Mouse (Mus musculus): Measurements from ENCODE around the gene Mtmr10. TPM values are rescaled to one million over a fixed set of nuclear protein-coding genes. Genes with fewer than 3 reads are reported as not detected.
A peak's percentile ranks its signal among the peaks of the same experiment; 100 is the strongest.

Gene Mtmr10
- polyA plus RNA-seq, 1 experiment from 2014 or later: 14.3 TPM

- Histone ChIP-seq H3K4me3 (ENCODE audit: low read depth, low read length) (no peak overlapping the region), H3K27me3 (replicated peaks; ENCODE audit: control insufficient read depth, insufficient read depth, low read length) (no peaks in the 10 kb centered on the region), H3K27ac (replicated peaks; ENCODE audit: low read depth, low read length) (no peak overlapping the region), H3K9me3 (ENCODE audit: control insufficient read depth, low read length) (no peaks in the 10 kb centered on the region), H3K4me2 (ENCODE audit: low read depth, low read length) (no peak overlapping the region), H3K36me3 (ENCODE audit: control insufficient read depth, insufficient read depth, low read length) (peaks cover 72% of the 10 kb centered on the region), H3K9ac (ENCODE audit: low read depth, low read length) (no peak overlapping the region), H3K4me1 (ENCODE audit: control insufficient read depth, insufficient read depth, low read length) (no peaks in the 10 kb centered on the region)
- 85% methylated on average over 15 of the region's 15 CpGs for WGBS
- ATAC-seq (ENCODE audit: low read depth): no peak
- no peak for DNase-seq (ENCODE audit: low spot score)
Measured at GRCm38 (mm10) chr7:64349147-64349861, 61.9 kb downstream of the Mtmr10 start.

GRCm38 (mm10) chr7:64351087-64351486 lies 63.6 kb downstream of the Mtmr10 start:
- Histone ChIP-seq H3K9ac (ENCODE audit: low read depth, low read length) (no peak overlapping the region), H3K4me1 (ENCODE audit: control insufficient read depth, insufficient read depth, low read length) (no peaks in the 10 kb centered on the region), H3K9me3 (ENCODE audit: control insufficient read depth, low read length) (no peaks in the 10 kb centered on the region), H3K27ac (replicated peaks; ENCODE audit: low read depth, low read length) (no peak overlapping the region), H3K4me2 (ENCODE audit: low read depth, low read length) (no peak overlapping the region), H3K36me3 (ENCODE audit: control insufficient read depth, insufficient read depth, low read length) (peaks cover 71% of the 10 kb centered on the region), H3K27me3 (replicated peaks; ENCODE audit: control insufficient read depth, insufficient read depth, low read length) (no peaks in the 10 kb centered on the region), H3K4me3 (ENCODE audit: low read depth, low read length) (no peak overlapping the region)
- 59% methylated on average over 4 of the region's 4 CpGs for WGBS
- DNase-seq (ENCODE audit: low spot score) (no peak), ATAC-seq (ENCODE audit: low read depth) (no peak)

GRCm38 (mm10) chr7:64354206-64354605 lies 66.8 kb downstream of the Mtmr10 start:
- no peaks in the 10 kb centered on the region for H3K4me1 ChIP-seq (ENCODE audit: control insufficient read depth, insufficient read depth, low read length)
- H3K4me2 ChIP-seq (ENCODE audit: low read depth, low read length): no peak overlapping the region
- no peaks in the 10 kb centered on the region for H3K27me3 ChIP-seq (replicated peaks; ENCODE audit: control insufficient read depth, insufficient read depth, low read length)
- H3K4me3 ChIP-seq (ENCODE audit: low read depth, low read length): no peak overlapping the region
- H3K27ac ChIP-seq (replicated peaks; ENCODE audit: low read depth, low read length): no peak overlapping the region
- H3K36me3 ChIP-seq (ENCODE audit: control insufficient read depth, insufficient read depth, low read length): peaks cover 67% of the 10 kb centered on the region
- H3K9ac ChIP-seq (ENCODE audit: low read depth, low read length): no peak overlapping the region
- no peaks in the 10 kb centered on the region for H3K9me3 ChIP-seq (ENCODE audit: control insufficient read depth, low read length)
- no peak for DNase-seq (ENCODE audit: low spot score)
- WGBS: 76% methylated on average over 13 of the region's 14 CpGs
- no peak for ATAC-seq (ENCODE audit: low read depth)

GRCm38 (mm10) chr7:64356661-64357060 lies 69.2 kb downstream of the Mtmr10 start:
- Histone ChIP-seq H3K27ac (replicated peaks; ENCODE audit: low read depth, low read length) (no peak overlapping the region), H3K4me3 (ENCODE audit: low read depth, low read length) (no peak overlapping the region), H3K9me3 (ENCODE audit: control insufficient read depth, low read length) (no peaks in the 10 kb centered on the region), H3K4me1 (ENCODE audit: control insufficient read depth, insufficient read depth, low read length) (no peaks in the 10 kb centered on the region), H3K36me3 (ENCODE audit: control insufficient read depth, insufficient read depth, low read length) (peaks cover 71% of the 10 kb centered on the region), H3K4me2 (ENCODE audit: low read depth, low read length) (no peak overlapping the region), H3K27me3 (replicated peaks; ENCODE audit: control insufficient read depth, insufficient read depth, low read length) (no peaks in the 10 kb centered on the region), H3K9ac (ENCODE audit: low read depth, low read length) (no peak overlapping the region)
- DNase-seq (ENCODE audit: low spot score) (no peak), ATAC-seq (ENCODE audit: low read depth) (no peak)
- 94% methylated on average over 5 of the region's 5 CpGs for WGBS

DNA sequence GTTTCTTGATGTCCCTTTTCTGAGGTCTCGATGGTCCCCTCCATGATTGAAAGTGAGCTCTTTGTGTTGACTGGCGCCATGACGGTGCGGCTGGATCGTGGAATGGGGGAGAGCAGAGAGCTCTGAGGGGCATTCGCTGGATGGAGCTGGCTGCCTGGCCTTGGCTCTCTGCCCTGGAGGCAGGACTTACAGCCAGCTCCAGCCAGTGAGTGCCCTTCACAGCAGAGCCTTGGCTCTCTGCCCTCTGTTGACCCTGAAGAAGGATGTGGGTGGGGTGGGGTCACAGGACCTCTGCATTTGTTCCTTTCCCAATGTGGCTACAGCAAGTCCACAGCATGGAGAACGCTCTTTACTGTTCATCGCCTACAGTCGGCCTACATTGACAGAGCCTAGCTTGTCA lies 70.0 kb downstream of the Mtmr10 start:
- H3K36me3 ChIP-seq (ENCODE audit: control insufficient read depth, insufficient read depth, low read length): peaks cover 71% of the 10 kb centered on the region
- H3K4me3 ChIP-seq (ENCODE audit: low read depth, low read length): no peak overlapping the region
- H3K4me1 ChIP-seq (ENCODE audit: control insufficient read depth, insufficient read depth, low read length): no peaks in the 10 kb centered on the region
- DNase-seq (ENCODE audit: low spot score) (no peak), ATAC-seq (ENCODE audit: low read depth) (no peak)
- H3K9me3 ChIP-seq (ENCODE audit: control insufficient read depth, low read length): no peaks in the 10 kb centered on the region
- no peak overlapping the region for H3K4me2 ChIP-seq (ENCODE audit: low read depth, low read length)
- no peak overlapping the region for H3K27ac ChIP-seq (replicated peaks; ENCODE audit: low read depth, low read length)
- H3K9ac ChIP-seq (ENCODE audit: low read depth, low read length): no peak overlapping the region
- WGBS: 88% methylated on average over 9 of the region's 9 CpGs
- no peaks in the 10 kb centered on the region for H3K27me3 ChIP-seq (replicated peaks; ENCODE audit: control insufficient read depth, insufficient read depth, low read length)

DNA sequence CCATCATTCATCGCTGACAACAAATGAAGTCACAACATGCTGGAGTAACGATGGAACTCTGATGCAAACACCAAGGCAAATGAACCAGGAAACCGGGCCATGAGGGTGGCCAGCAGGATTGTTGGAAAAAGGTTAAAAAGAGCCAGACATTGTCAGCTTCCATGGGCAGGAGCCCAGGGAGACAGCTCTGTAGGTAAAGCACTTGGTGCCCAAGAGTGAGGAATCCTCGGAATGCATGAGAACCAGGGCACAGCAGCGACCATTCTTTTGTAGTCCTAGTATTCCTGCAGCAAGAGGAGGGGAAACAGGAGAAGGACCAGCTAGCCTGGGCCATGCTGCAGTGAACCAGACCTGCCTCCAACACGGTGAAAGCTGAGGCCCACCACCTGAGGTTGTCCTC lies 71.2 kb downstream of the Mtmr10 start:
- H3K4me1 ChIP-seq (ENCODE audit: control insufficient read depth, insufficient read depth, low read length): no peaks in the 10 kb centered on the region
- DNase-seq (ENCODE audit: low spot score): no peak
- H3K27ac ChIP-seq (replicated peaks; ENCODE audit: low read depth, low read length): no peak overlapping the region
- no peak overlapping the region for H3K4me2 ChIP-seq (ENCODE audit: low read depth, low read length)
- no peaks in the 10 kb centered on the region for H3K27me3 ChIP-seq (replicated peaks; ENCODE audit: control insufficient read depth, insufficient read depth, low read length)
- H3K9me3 ChIP-seq (ENCODE audit: control insufficient read depth, low read length): no peaks in the 10 kb centered on the region
- 85% methylated on average over 5 of the region's 6 CpGs for WGBS
- no peak for ATAC-seq (ENCODE audit: low read depth)
- H3K9ac ChIP-seq (ENCODE audit: low read depth, low read length): no peak overlapping the region
- H3K4me3 ChIP-seq (ENCODE audit: low read depth, low read length): no peak overlapping the region
- H3K36me3 ChIP-seq (ENCODE audit: control insufficient read depth, insufficient read depth, low read length): peaks cover 71% of the 10 kb centered on the region

- peaks cover 75% of the 10 kb centered on the region for H3K36me3 ChIP-seq (ENCODE audit: control insufficient read depth, insufficient read depth, low read length)
- H3K4me2 ChIP-seq (ENCODE audit: low read depth, low read length): no peak overlapping the region
- peak overlapping the region; percentile 67 for H3K27ac ChIP-seq (replicated peaks; ENCODE audit: low read depth, low read length)
- peak; percentile 79 for ATAC-seq (ENCODE audit: low read depth)
- WGBS: 62% methylated on average over 20 of the region's 20 CpGs
- no peaks in the 10 kb centered on the region for H3K27me3 ChIP-seq (replicated peaks; ENCODE audit: control insufficient read depth, insufficient read depth, low read length)
- H3K9me3 ChIP-seq (ENCODE audit: control insufficient read depth, low read length): no peaks in the 10 kb centered on the region
- DNase-seq (ENCODE audit: low spot score): no peak
- H3K4me1 ChIP-seq (ENCODE audit: control insufficient read depth, insufficient read depth, low read length): no peaks in the 10 kb centered on the region
- H3K4me3 ChIP-seq (ENCODE audit: low read depth, low read length): no peak overlapping the region
- no peak overlapping the region for H3K9ac ChIP-seq (ENCODE audit: low read depth, low read length)
Measured at GRCm38 (mm10) chr7:64359943-64360585, 72.6 kb downstream of the Mtmr10 start.

DNA sequence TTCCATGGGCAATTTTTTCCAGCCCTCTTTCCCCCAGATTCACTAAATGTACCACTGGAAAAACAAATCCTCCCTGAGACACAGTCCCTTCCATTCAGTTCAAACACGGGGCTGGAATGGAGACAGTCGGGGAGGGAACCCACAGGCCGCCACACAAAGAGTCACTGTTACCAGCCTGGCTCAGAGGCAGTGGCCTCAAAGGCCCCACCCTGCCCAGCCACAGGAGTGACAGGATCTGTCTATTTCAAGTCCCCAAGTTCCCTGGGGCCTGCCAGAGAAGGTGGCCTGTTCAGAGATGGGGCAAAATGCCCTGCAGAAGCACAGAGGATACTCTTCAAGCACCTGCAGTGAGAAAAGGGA lies 73.1 kb downstream of the Mtmr10 start:
- ATAC-seq (ENCODE audit: low read depth) (peak; percentile 85), DNase-seq (ENCODE audit: low spot score) (peak; percentile 47)
- no peak overlapping the region for H3K4me2 ChIP-seq (ENCODE audit: low read depth, low read length)
- H3K4me1 ChIP-seq (ENCODE audit: control insufficient read depth, insufficient read depth, low read length): no peaks in the 10 kb centered on the region
- H3K9me3 ChIP-seq (ENCODE audit: control insufficient read depth, low read length): no peaks in the 10 kb centered on the region
- peak overlapping the region; percentile 67 for H3K27ac ChIP-seq (replicated peaks; ENCODE audit: low read depth, low read length)
- no peak overlapping the region for H3K9ac ChIP-seq (ENCODE audit: low read depth, low read length)
- peaks cover 77% of the 10 kb centered on the region for H3K36me3 ChIP-seq (ENCODE audit: control insufficient read depth, insufficient read depth, low read length)
- WGBS: 41% methylated on average over 3 of the region's 3 CpGs
- no peaks in the 10 kb centered on the region for H3K27me3 ChIP-seq (replicated peaks; ENCODE audit: control insufficient read depth, insufficient read depth, low read length)
- H3K4me3 ChIP-seq (ENCODE audit: low read depth, low read length): no peak overlapping the region

DNA sequence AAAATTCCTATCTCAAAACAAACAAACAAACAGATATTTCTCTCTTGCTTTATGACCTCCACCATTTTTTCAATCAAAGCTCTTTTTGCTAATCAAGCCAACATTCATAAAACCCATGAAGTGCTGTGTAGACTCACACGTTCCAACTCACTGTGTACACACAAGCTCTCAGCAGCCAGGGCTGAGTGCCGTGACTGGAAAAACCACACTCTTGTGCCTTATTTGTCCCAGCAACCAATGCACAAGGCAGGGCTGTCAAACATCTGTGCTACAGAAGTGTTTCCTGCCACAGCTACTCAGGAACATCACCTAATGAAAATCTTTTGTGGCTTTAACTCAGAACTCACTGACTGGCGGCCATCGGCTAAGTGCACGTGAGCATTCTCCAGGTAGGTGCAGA lies 78.4 kb downstream of the Mtmr10 start:
- Histone ChIP-seq H3K27ac (replicated peaks; ENCODE audit: low read depth, low read length) (no peak overlapping the region), H3K4me3 (ENCODE audit: low read depth, low read length) (no peak overlapping the region), H3K9ac (ENCODE audit: low read depth, low read length) (no peak overlapping the region), H3K4me1 (ENCODE audit: control insufficient read depth, insufficient read depth, low read length) (no peaks in the 10 kb centered on the region), H3K27me3 (replicated peaks; ENCODE audit: control insufficient read depth, insufficient read depth, low read length) (no peaks in the 10 kb centered on the region), H3K4me2 (ENCODE audit: low read depth, low read length) (no peak overlapping the region), H3K36me3 (ENCODE audit: control insufficient read depth, insufficient read depth, low read length) (peaks cover 82% of the 10 kb centered on the region), H3K9me3 (ENCODE audit: control insufficient read depth, low read length) (no peaks in the 10 kb centered on the region)
- ATAC-seq (ENCODE audit: low read depth): no peak
- 92% methylated on average over 5 of the region's 5 CpGs for WGBS
- no peak for DNase-seq (ENCODE audit: low spot score)
